Mouse (Mus musculus) hindbrain, postnatal 0 days (tissue): ENCODE results near the gene Nrsn2. TPM values are rescaled to one million over a fixed set of nuclear protein-coding genes. Genes with fewer than 3 reads are reported as not detected.
A peak's percentile ranks its signal among the peaks of the same experiment; 100 is the strongest.
"Not testable (repeated sequence)": the region's sequence is repeated elsewhere in the genome, so short reads cannot be mapped to it uniquely, and the experiment has no call there.

Experiments used
- ATAC-seq: fragments of 200-750 bp; cut with Nextera tagmentation; 2 replicates; pipeline ENCODE4 v1.8.0; 2017; ENCODE audit warnings: mild to moderate bottlenecking, moderate TSS enrichment, moderate library complexity
- DNase-seq: peaks from one replicate; pipeline ENCODE4 v3.0.0-alpha.2; 2015; ENCODE audit warnings: low spot score
- H3K27ac ChIP-seq: fragments of 300-500 bp; sonication (generic); 2 replicates; pipeline ENCODE4 v1.5.1; 2014; ENCODE audit warnings: mild to moderate bottlenecking
- H3K27me3 ChIP-seq: fragments of 300-500 bp; sonication (generic); 2 replicates; pipeline ENCODE4 v1.6.1; 2014; ENCODE audit warnings: low read length, mixed read lengths; ENCODE audit not compliant: insufficient read depth
- H3K36me3 ChIP-seq: fragments of 300-500 bp; sonication (generic); 2 replicates; pipeline ENCODE4 v1.6.1; 2014; ENCODE audit warnings: low read length, mixed read lengths; ENCODE audit not compliant: insufficient read depth
- H3K4me1 ChIP-seq: fragments of 300-500 bp; sonication (generic); 2 replicates; pipeline ENCODE4 v1.6.1; 2014; ENCODE audit warnings: antibody characterized with exemption, low read length, mixed read lengths; ENCODE audit not compliant: insufficient read depth
- H3K4me2 ChIP-seq: fragments of 300-500 bp; sonication (generic); 2 replicates; pipeline ENCODE4 v1.6.1; 2014; ENCODE audit warnings: low read depth, mild to moderate bottlenecking, low read length, moderate library complexity, mixed read lengths
- H3K4me3 ChIP-seq: fragments of 300-500 bp; sonication (generic); 2 replicates; pipeline ENCODE4 v1.5.1; 2014; ENCODE audit warnings: low read length
- H3K9ac ChIP-seq: fragments of 300-500 bp; sonication (generic); replicated peaks from 2 replicates; pipeline ENCODE4 v1.6.1; 2014; ENCODE audit warnings: mild to moderate bottlenecking, low read length, moderate library complexity, mixed read lengths
- H3K9me3 ChIP-seq: fragments of 300-500 bp; sonication (generic); 2 replicates; pipeline ENCODE4 v1.6.1; 2016; ENCODE audit warnings: low read length, mixed read lengths
- CTCF ChIP-seq: IDR thresholded peaks from 2 replicates; pipeline ENCODE4 v1.5.1; 2016; ENCODE audit warnings: antibody characterized with exemption, control low read depth, low read depth
- WGBS: fragments of 180-500 bp; shearing (Covaris S2); extraction: QIAGEN DNeasy Blood & Tissue Kit; methylation state at CpG from one replicate; pipeline ENCODE4 v1.1.7; 2014; 5-methylcytosine and 5-hydroxymethylcytosine counted together
- polyA plus RNA-seq: library from polyadenylated mRNA; unstranded; fragments of >200 nt; fragmentation: Nextera tagmentation; extraction: Ambion mirVana; gene quantifications from 2 replicates; pipeline ENCODE4 v1.2.1, GENCODE M21; 2015
- total RNA-seq: library from RNA; depleted of rRNA; stranded (reverse); fragments of >200 nt; gene quantifications from 2 replicates; pipeline ENCODE4 v1.2.3, GENCODE M21; 2014

Nrsn2 gene
- total and polyA plus RNA-seq, 2 experiments from 2014 or later = 72.2 to 91.3 TPM

DNA sequence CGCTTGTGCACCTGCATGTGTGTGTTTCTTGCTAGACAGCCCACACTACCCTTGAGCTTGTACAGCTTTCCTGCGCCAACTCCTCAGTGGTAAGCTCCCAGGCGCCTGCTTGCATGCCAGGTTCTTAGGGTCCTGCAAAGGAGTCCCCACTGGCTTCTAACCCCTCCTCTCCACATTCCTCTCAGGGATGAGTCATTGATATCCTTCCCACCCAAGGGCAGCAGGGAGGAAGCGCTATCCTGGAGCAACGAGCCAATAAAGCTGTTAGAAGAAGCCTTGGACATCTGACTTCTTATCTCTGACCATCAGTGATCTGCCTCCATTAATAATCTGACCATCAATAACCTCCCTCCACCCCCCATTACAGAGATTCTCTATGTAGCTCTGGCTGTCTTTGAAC is 8.5 kb downstream of the Nrsn2 start:
- WGBS = 80% methylated on average over 5 of the region's 5 CpGs
- no peaks in the 10 kb centered on the region for H3K4me1 ChIP-seq
- no peaks in the 10 kb centered on the region for H3K27me3 ChIP-seq
- no peak overlapping the region for H3K27ac ChIP-seq
- no peak for ATAC-seq
- no peak for DNase-seq
- no peaks in the 10 kb centered on the region for H3K9me3 ChIP-seq
- no peak overlapping the region for H3K4me3 ChIP-seq
- H3K36me3 ChIP-seq = no peaks in the 10 kb centered on the region
- no peak overlapping the region for H3K4me2 ChIP-seq
- H3K9ac ChIP-seq = no peak overlapping the region
- TF ChIP-seq CTCF = no peak

DNA sequence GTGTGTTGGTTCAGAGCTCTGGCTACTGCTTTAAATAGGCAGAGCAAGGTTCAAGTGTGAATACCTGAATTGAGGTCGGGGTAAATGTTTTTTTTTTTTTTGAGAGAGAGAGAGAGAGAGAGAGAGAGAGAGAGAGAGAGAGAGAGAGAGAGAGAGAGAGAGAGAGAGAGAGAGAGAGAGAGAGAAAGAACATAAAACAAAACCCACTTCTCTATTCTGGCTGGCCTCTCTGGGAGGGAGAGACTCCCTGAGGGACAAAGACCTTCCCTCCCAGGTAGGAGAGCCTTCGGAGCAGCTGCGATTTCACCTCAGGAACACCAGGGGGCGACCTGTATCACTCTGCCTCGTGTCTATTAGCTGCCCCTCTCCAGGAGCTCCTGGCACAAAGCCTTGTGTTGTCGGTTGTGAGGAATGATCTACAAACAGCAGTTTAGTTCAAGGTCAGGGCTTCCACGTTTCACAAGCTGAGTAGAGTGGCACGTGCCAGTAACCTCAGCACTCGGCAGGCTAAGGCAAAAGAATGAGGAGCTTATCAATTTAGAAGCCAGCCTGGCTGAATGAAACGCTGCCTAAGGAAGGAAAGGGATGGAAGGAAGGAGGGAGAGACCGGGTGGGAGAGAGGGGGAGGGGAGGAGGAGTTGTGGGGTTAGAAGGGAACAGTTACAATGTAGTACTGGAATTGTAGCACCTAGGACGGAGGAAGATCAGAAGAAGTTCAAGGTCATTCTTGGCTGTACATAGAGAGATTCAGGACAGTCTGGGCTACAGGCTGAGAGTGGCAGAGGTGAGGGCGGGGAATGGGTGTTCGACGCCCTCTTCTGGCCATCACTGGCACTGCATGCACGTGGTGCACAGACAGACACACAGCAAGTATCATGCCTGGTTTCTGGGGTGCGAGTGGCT is 12.9 kb downstream of the Nrsn2 start:
- H3K27me3 ChIP-seq = no peaks in the 10 kb centered on the region
- no peak overlapping the region for H3K4me3 ChIP-seq
- H3K4me2 ChIP-seq = peak overlapping the region; percentile 44
- peak; percentile 76 for ATAC-seq
- no peak overlapping the region for H3K9ac ChIP-seq
- no peaks in the 10 kb centered on the region for H3K4me1 ChIP-seq
- peak; percentile 90 for DNase-seq
- H3K27ac ChIP-seq = peak overlapping the region; percentile 62; the same call in 1 of the 2 replicates
- no peaks in the 10 kb centered on the region for H3K9me3 ChIP-seq
- 11% methylated on average over 17 of the region's 17 CpGs for WGBS
- no peaks in the 10 kb centered on the region for H3K36me3 ChIP-seq
- TF ChIP-seq CTCF = peak; percentile 92

DNA sequence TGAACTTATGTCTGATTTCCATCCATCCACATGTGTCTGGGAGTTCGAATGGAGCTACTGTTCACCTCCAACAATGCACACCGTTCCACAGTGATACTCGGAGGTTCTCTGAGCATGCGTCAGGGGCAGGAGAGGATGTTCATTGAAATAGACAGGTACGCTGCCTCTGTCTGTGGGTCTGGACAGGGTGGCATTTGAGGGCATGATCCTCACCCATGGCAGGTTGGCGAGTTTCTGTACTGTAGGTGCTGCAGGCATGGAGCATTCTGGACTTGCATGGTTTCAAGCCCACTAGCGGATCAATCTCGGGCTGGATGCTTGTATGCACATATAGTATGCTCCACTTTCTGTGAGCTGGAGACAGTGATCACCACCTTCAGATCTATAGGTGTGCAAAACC is 15.2 kb downstream of the Nrsn2 start:
- no peak for TF ChIP-seq CTCF
- ATAC-seq = no peak
- H3K4me3 ChIP-seq = no peak overlapping the region
- H3K36me3 ChIP-seq = no peaks in the 10 kb centered on the region
- H3K27ac ChIP-seq = no peak overlapping the region
- DNase-seq = no peak
- H3K4me2 ChIP-seq = no peak overlapping the region
- H3K9me3 ChIP-seq = no peaks in the 10 kb centered on the region
- WGBS = 86% methylated on average over 8 of the region's 8 CpGs
- H3K9ac ChIP-seq = no peak overlapping the region
- H3K27me3 ChIP-seq = no peaks in the 10 kb centered on the region
- no peaks in the 10 kb centered on the region for H3K4me1 ChIP-seq

DNA sequence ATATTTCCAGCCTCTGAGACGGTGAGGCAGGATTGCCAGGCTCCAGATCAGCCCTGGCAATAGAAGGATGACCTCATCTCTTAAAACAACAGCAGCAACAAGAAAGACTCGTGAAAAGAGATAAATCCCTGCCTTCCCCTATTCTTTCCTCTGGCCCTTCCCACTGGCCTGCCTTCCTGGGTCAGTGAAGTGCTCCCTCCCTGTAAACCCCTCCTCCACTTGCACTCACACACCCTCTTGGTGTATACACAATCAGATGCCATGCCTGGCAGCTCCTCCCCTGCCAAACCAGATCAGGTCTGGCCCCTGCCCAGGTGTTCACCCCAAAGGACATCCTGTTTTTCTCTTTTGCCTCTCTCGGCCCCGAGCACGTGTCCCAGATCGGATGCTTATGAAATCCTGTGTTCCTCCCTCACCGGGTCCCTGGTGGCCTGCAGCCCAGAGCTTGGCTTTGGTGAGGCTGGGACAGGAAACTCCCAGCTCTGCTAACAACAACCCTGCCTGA is 16.1 kb downstream of the Nrsn2 start:
- no peak overlapping the region for H3K9ac ChIP-seq
- no peak overlapping the region for H3K4me2 ChIP-seq
- no peaks in the 10 kb centered on the region for H3K27me3 ChIP-seq
- DNase-seq (no peak), ATAC-seq (no peak)
- H3K4me1 ChIP-seq = no peaks in the 10 kb centered on the region
- H3K36me3 ChIP-seq = no peaks in the 10 kb centered on the region
- H3K27ac ChIP-seq = no peak overlapping the region
- TF ChIP-seq CTCF = no peak
- 60% methylated on average over 7 of the region's 7 CpGs for WGBS
- H3K4me3 ChIP-seq = no peak overlapping the region
- no peaks in the 10 kb centered on the region for H3K9me3 ChIP-seq

DNA sequence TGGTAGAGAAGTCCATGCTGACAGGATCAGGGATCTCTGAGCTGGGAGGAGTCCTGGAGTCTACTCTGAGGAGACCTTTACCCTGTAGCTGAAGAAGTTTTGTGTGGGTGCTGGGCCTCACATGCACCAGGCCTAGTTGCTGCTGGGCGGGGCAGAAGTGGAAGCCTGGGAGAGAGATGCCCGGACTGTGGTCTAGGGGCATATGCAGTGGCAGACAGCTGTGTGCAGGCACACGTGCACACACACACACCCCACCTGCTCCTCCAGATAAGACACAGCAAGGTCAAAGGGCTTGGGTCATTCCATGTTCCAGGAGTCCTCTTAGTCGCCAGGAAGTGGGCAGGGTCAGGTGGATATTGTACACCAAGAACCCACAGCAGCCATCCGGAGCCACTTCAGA is 16.8 kb downstream of the Nrsn2 start:
- Histone ChIP-seq H3K36me3 (no peaks in the 10 kb centered on the region), H3K27ac (no peak overlapping the region), H3K4me3 (no peak overlapping the region), H3K4me2 (no peak overlapping the region), H3K4me1 (no peaks in the 10 kb centered on the region), H3K9ac (no peak overlapping the region), H3K27me3 (no peaks in the 10 kb centered on the region), H3K9me3 (no peaks in the 10 kb centered on the region)
- DNase-seq (no peak), ATAC-seq (no peak)
- no peak for TF ChIP-seq CTCF
- WGBS = 84% methylated on average over 5 of the region's 5 CpGs

DNA sequence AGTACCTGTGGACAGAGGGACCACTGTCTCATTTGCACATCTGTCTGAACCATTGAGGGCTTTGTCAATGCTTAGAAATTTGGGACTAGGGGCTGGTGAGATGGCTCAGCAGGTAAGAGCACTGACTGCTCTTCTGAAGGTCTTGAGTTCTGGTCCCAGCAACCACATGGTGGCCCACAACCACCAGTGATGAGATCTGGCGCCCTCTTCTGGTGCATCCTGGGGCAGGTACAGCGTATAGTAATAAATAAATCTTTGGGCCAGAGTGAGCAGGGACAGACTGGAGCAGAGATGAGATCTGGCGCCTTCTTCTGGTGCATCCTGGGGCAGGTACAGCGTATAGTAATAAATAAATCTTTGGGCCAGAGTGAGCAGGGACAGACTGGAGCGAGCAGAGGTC is 17.5 kb downstream of the Nrsn2 start:
- not testable (repeated sequence) for H3K36me3 ChIP-seq, DNase-seq, H3K4me3 ChIP-seq, H3K9ac ChIP-seq, H3K4me1 ChIP-seq, H3K27me3 ChIP-seq, ATAC-seq, H3K27ac ChIP-seq, H3K9me3 ChIP-seq, H3K4me2 ChIP-seq
- peak; percentile 31; the same call in 1 of the 2 replicates for TF ChIP-seq CTCF
- 75% methylated on average over 5 of the region's 5 CpGs for WGBS

DNA sequence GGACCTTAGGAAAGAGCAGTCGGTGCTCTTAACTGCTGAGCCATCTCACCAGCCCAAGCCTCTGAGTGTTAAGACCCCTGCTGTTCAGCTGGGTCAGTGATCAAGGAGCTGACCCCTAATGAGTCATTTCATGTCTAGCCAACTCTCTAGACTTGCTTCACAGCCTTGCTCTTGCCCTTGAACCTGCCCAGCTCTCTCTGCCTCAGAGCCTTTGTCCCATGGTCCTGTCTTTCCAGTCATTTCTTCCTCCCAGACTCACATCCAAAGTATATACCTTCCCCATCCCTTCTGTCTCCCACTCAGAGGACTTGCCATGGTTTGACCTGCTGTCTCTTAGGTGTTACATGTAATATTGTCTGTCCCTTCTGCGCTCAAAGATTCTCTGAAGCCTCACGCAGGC is 19.2 kb downstream of the Nrsn2 start:
- 85% methylated on average over 3 of the region's 3 CpGs for WGBS
- no peak for DNase-seq
- no peaks in the 10 kb centered on the region for H3K27me3 ChIP-seq

More for the DNA sequence above, 19.2 kb downstream of the Nrsn2 start:
- Histone ChIP-seq H3K4me2 (no peak overlapping the region), H3K9me3 (no peaks in the 10 kb centered on the region), H3K27ac (no peak overlapping the region), H3K9ac (no peak overlapping the region), H3K4me3 (no peak overlapping the region), H3K36me3 (no peaks in the 10 kb centered on the region), H3K4me1 (no peaks in the 10 kb centered on the region)
- no peak for TF ChIP-seq CTCF
- ATAC-seq = no peak
